Mouse (Mus musculus): Measurements from ENCODE around the gene Abcf2.

GRCm38 (mm10) chr5:24591268-24591721 is 14.0 kb upstream of the Abcf2 start:
- no peak for TF ChIP-seq HCFC1 (IDR thresholded peaks at IDR 0.05; ENCODE audit: low read depth, low read length)
- no peak for TF ChIP-seq MEF2A (IDR thresholded peaks at IDR 0.05; ENCODE audit: extremely low read depth, insufficient replicate concordance, low read depth, low read length, poor library complexity, severe bottlenecking)
- TF ChIP-seq GABPA (IDR thresholded peaks at IDR 0.05; ENCODE audit: low read depth, low read length), result no peak
- no peak for TF ChIP-seq ELF1 (IDR thresholded peaks at IDR 0.05; ENCODE audit: low read depth, low read length)
- TF ChIP-seq MAZ (IDR thresholded peaks at IDR 0.05; ENCODE audit: low read depth, low read length), result no peak
- TF ChIP-seq CHD2 (IDR thresholded peaks at IDR 0.05; ENCODE audit: low read length), result no peak
- no peak for TF ChIP-seq USF1 (IDR thresholded peaks at IDR 0.05; ENCODE audit: low read depth, low read length)
- TF ChIP-seq CTCF (IDR thresholded peaks at IDR 0.05 in 2 of 3, conservative IDR thresholded peaks at IDR 0.05 in 1 of 3; ENCODE audit: control insufficient read depth in 1 of 3, insufficient read depth in 1 of 3, low read depth in 2 of 3, low read length in 3 of 3, poor library complexity in 1 of 3, severe bottlenecking in 1 of 3), result no peak
- no peak for TF ChIP-seq EP300 (IDR thresholded peaks at IDR 0.05; ENCODE audit: low read depth in 1 of 2, low read length in 2 of 2)
- no peak for TF ChIP-seq MXI1 (IDR thresholded peaks at IDR 0.05; ENCODE audit: low read depth, low read length)
- TF ChIP-seq TAL1 (IDR thresholded peaks at IDR 0.05; ENCODE audit: low read length), result no peak

All from MEL (cell line).